Mouse (Mus musculus) heart, embryonic 11.5 days (tissue): Measurements from ENCODE around the gene Defb45. TPM values are rescaled to one million over a fixed set of nuclear protein-coding genes. Genes with fewer than 3 reads are reported as not detected.
A peak's percentile ranks its signal among the peaks of the same experiment; 100 is the strongest.

Experiments
- ATAC-seq: fragments of 200-750 bp; cut with Nextera tagmentation; replicated peaks from 2 replicates; pipeline ENCODE4 v1.8.0; 2017; ENCODE audit warnings: moderate library complexity; ENCODE audit not compliant: insufficient number of reproducible peaks, low FRiP score, low TSS enrichment
- H3K27ac ChIP-seq: fragments of 300-500 bp; sonication (generic); 2 replicates; pipeline ENCODE4 v1.5.1; 2014; ENCODE audit warnings: mild to moderate bottlenecking, low read depth, low read length
- H3K27me3 ChIP-seq: fragments of 300-500 bp; sonication (generic); 2 replicates; pipeline ENCODE4 v1.6.1; 2014; ENCODE audit warnings: mild to moderate bottlenecking, low read length, mixed read lengths; ENCODE audit not compliant: control insufficient read depth, insufficient read depth
- H3K36me3 ChIP-seq: fragments of 300-500 bp; sonication (generic); 2 replicates; pipeline ENCODE4 v1.6.1; 2014; ENCODE audit warnings: mild to moderate bottlenecking, low read length, moderate library complexity, mixed read lengths; ENCODE audit not compliant: control insufficient read depth, insufficient read depth
- H3K4me1 ChIP-seq: fragments of 300-500 bp; sonication (generic); 2 replicates; pipeline ENCODE4 v1.6.1; 2014; ENCODE audit warnings: low read length; ENCODE audit not compliant: control insufficient read depth, insufficient read depth
- H3K4me2 ChIP-seq: fragments of 300-500 bp; sonication (generic); 2 replicates; pipeline ENCODE4 v1.6.1; 2014; ENCODE audit warnings: mild to moderate bottlenecking, moderate library complexity
- H3K4me3 ChIP-seq: fragments of 300-500 bp; sonication (generic); 2 replicates; pipeline ENCODE4 v1.5.1; 2014; ENCODE audit warnings: low read depth, low read length
- H3K9ac ChIP-seq: fragments of 300-500 bp; sonication (generic); 2 replicates; pipeline ENCODE4 v1.6.1; 2014; ENCODE audit warnings: mild to moderate bottlenecking, low read depth, low read length, moderate library complexity
- H3K9me3 ChIP-seq: fragments of 300-500 bp; sonication (generic); replicated peaks from 2 replicates; pipeline ENCODE4 v1.6.1; 2016; ENCODE audit warnings: low read length; ENCODE audit not compliant: control insufficient read depth
- WGBS: fragments of 180-500 bp; shearing (Covaris S2); extraction: QIAGEN DNeasy Blood & Tissue Kit; methylation state at CpG from one replicate; pipeline ENCODE4 v1.1.7; 2014; ENCODE audit not compliant: insufficient replicate concordance; 5-methylcytosine and 5-hydroxymethylcytosine counted together
- polyA plus RNA-seq: library from polyadenylated mRNA; unstranded; fragments of >200 nt; fragmentation: Nextera tagmentation; extraction: Ambion mirVana; gene quantifications from 2 replicates; pipeline ENCODE4 v1.2.1, GENCODE M21; 2014

The Defb45 gene
- polyA plus RNA-seq: not detected in 2 replicates

GRCm38 (mm10) chr2:152599299-152599698, at the start of gene Defb45:
TSS of gene Defb45 (minus strand) at chr2:152599399.
- Histone ChIP-seq H3K9me3 (no peaks in the 10 kb centered on the region), H3K4me2 (no peak within 1 kb of the TSS), H3K9ac (no peak within 1 kb of the TSS), H3K27ac (no peak within 1 kb of the TSS), H3K4me3 (no peak within 1 kb of the TSS), H3K4me1 (no peaks in the 10 kb centered on the region), H3K27me3 (no peaks in the 10 kb centered on the region), H3K36me3 (no peaks in the 10 kb centered on the region)
- no peak for ATAC-seq
- 59% methylated on average over 7 of the region's 7 CpGs for WGBS

- no peak overlapping the region for H3K9ac ChIP-seq
- 0 out of 2 replicates have a peak, but pooled peaks have one; percentile 37 for ATAC-seq
These were observed 40.4 kb upstream of the Defb45 start for GRCm38 (mm10) chr2:152639406-152640113.

GRCm38 (mm10) chr2:152638865-152639264, 39.7 kb upstream of the Defb45 start:
- H3K4me3 ChIP-seq: no peak overlapping the region
- no peak overlapping the region for H3K4me2 ChIP-seq
- H3K36me3 ChIP-seq: no peaks in the 10 kb centered on the region
- peaks cover 15% of the 10 kb centered on the region for H3K4me1 ChIP-seq
- no peak overlapping the region for H3K9ac ChIP-seq
- peak overlapping the region; percentile 57 for H3K27ac ChIP-seq
- no peaks in the 10 kb centered on the region for H3K27me3 ChIP-seq
- 51% methylated on average over 6 of the region's 6 CpGs for WGBS
- H3K9me3 ChIP-seq: no peaks in the 10 kb centered on the region
- ATAC-seq: no peak

More at GRCm38 (mm10) chr2:152639406-152640113, 40.4 kb upstream of the Defb45 start:
- Histone ChIP-seq H3K9me3 (no peaks in the 10 kb centered on the region), H3K4me2 (0 out of 2 replicates have a peak overlapping the region, but pooled peaks have one; percentile 14), H3K27me3 (no peaks in the 10 kb centered on the region), H3K4me1 (peaks cover 15% of the 10 kb centered on the region), H3K36me3 (no peaks in the 10 kb centered on the region), H3K27ac (peak overlapping the region; percentile 57), H3K4me3 (no peak overlapping the region)
- 22% methylated on average over 11 of the region's 11 CpGs for whole genome bisulfite sequencing

GRCm38 (mm10) chr2:152637381-152637780, 38.2 kb upstream of the Defb45 start:
- ATAC-seq: no peak
- Histone ChIP-seq H3K9me3 (no peaks in the 10 kb centered on the region), H3K36me3 (no peaks in the 10 kb centered on the region), H3K4me3 (no peak overlapping the region), H3K27me3 (0 out of 2 replicates have a peak, but pooled peaks cover 2% of the 10 kb centered on the region), H3K4me1 (peaks cover 26% of the 10 kb centered on the region), H3K27ac (peak overlapping the region; percentile 88), H3K9ac (no peak overlapping the region), H3K4me2 (no peak overlapping the region)
- WGBS: 86% methylated on average over 4 of the region's 4 CpGs

GRCm38 (mm10) chr2:152637006-152637322, 37.8 kb upstream of the Defb45 start:
- H3K4me1 ChIP-seq: peaks cover 26% of the 10 kb centered on the region
- peak overlapping the region; percentile 88 for H3K27ac ChIP-seq
- no peaks in the 10 kb centered on the region for H3K36me3 ChIP-seq

GRCm38 (mm10) chr2:152636246-152637005, 37.2 kb upstream of the Defb45 start:
- 0 out of 2 replicates have a peak, but pooled peaks cover 2% of the 10 kb centered on the region for H3K27me3 ChIP-seq
- H3K4me1 ChIP-seq: peaks cover 26% of the 10 kb centered on the region
- H3K9ac ChIP-seq: peak overlapping the region; percentile 44; the same call in 1 of the 2 replicates
- peak overlapping the region; percentile 23; the same call in 1 of the 2 replicates for H3K4me2 ChIP-seq
- no peaks in the 10 kb centered on the region for H3K9me3 ChIP-seq
- no peaks in the 10 kb centered on the region for H3K36me3 ChIP-seq
- WGBS: 46% methylated on average over 23 of the region's 23 CpGs
- H3K4me3 ChIP-seq: no peak overlapping the region
- ATAC-seq: peak; percentile 43
- peak overlapping the region; percentile 88 for H3K27ac ChIP-seq

More at GRCm38 (mm10) chr2:152637006-152637322, 37.8 kb upstream of the Defb45 start:
- Histone ChIP-seq H3K9ac (no peak overlapping the region), H3K4me2 (no peak overlapping the region), H3K9me3 (no peaks in the 10 kb centered on the region), H3K27me3 (0 out of 2 replicates have a peak, but pooled peaks cover 2% of the 10 kb centered on the region), H3K4me3 (no peak overlapping the region)
- 66% methylated on average over 6 of the region's 6 CpGs for WGBS
- no peak for ATAC-seq

- 55% methylated on average over 29 of the region's 29 CpGs for WGBS
These were observed 35.1 kb upstream of the Defb45 start for GRCm38 (mm10) chr2:152634311-152634710.

GRCm38 (mm10) chr2:152633334-152633733, 34.1 kb upstream of the Defb45 start:
- Histone ChIP-seq H3K9ac (peak overlapping the region; percentile 56; the same call in 1 of the 2 replicates), H3K36me3 (no peaks in the 10 kb centered on the region), H3K4me3 (0 out of 2 replicates have a peak overlapping the region, but pooled peaks have one; percentile 23), H3K4me2 (peak overlapping the region; percentile 58), H3K9me3 (no peaks in the 10 kb centered on the region), H3K27me3 (peaks cover 10% of the 10 kb centered on the region), H3K4me1 (peaks cover 22% of the 10 kb centered on the region), H3K27ac (peak overlapping the region; percentile 50; the same call in 1 of the 2 replicates)
- no peak for ATAC-seq
- 14% methylated on average over 17 of the region's 17 CpGs for WGBS

More at GRCm38 (mm10) chr2:152634311-152634710, 35.1 kb upstream of the Defb45 start:
- H3K4me2 ChIP-seq: no peak overlapping the region
- 0 out of 2 replicates have a peak, but pooled peaks cover 2% of the 10 kb centered on the region for H3K27me3 ChIP-seq
- no peak for ATAC-seq
- no peak overlapping the region for H3K27ac ChIP-seq
- H3K9me3 ChIP-seq: no peaks in the 10 kb centered on the region
- H3K9ac ChIP-seq: no peak overlapping the region
- no peaks in the 10 kb centered on the region for H3K36me3 ChIP-seq
- H3K4me1 ChIP-seq: peaks cover 22% of the 10 kb centered on the region
- no peak overlapping the region for H3K4me3 ChIP-seq
